Mouse (Mus musculus) cerebellum, adult 2 months (tissue): Measurements from ENCODE around the gene Ptger3. TPM values are rescaled to one million over a fixed set of nuclear protein-coding genes. Genes with fewer than 3 reads are reported as not detected.

Experiments
- DNase-seq, 2 experiments: peaks; one replicate each; pipeline ENCODE4 v3.0.0; 2021
- H3K27ac ChIP-seq: fragments of 200-500 bp; 2 replicates; pipeline ENCODE4 v1.5.1; 2012; ENCODE audit warnings: low read length, control low read depth, inconsistent platforms; ENCODE audit not compliant: insufficient read depth
- H3K27me3 ChIP-seq: fragments of 200-500 bp; 2 replicates; pipeline ENCODE4 v1.6.1; 2012; ENCODE audit warnings: inconsistent platforms, mild to moderate bottlenecking, low read length, moderate library complexity; ENCODE audit not compliant: control insufficient read depth, insufficient read depth
- H3K4me1 ChIP-seq: fragments of 200-500 bp; 2 replicates; pipeline ENCODE4 v1.6.1; 2011; ENCODE audit warnings: low read length; ENCODE audit not compliant: control insufficient read depth, insufficient read depth
- H3K4me3 ChIP-seq: fragments of 200-500 bp; replicated peaks from 2 replicates; pipeline ENCODE3; 2011; ENCODE audit warnings: mild to moderate bottlenecking, low read depth, low read length, control low read depth; ENCODE audit not compliant: insufficient read depth
- CTCF ChIP-seq: fragments of 200-500 bp; IDR thresholded peaks from 2 replicates; pipeline ENCODE4 v1.5.1; 2011; ENCODE audit warnings: low read depth, mild to moderate bottlenecking, control low read depth, low read length, moderate library complexity, borderline replicate concordance; ENCODE audit not compliant: insufficient read depth
- POLR2A ChIP-seq: fragments of 200-500 bp; IDR thresholded peaks from 2 replicates; pipeline ENCODE4 v1.6.1; 2011; ENCODE audit warnings: low read length, control low read depth, borderline replicate concordance; ENCODE audit not compliant: insufficient read depth
- WGBS: fragments of 180-500 bp; shearing (Covaris S2); methylation state at CpG from one replicate; pipeline ENCODE4 v1.1.7; 2018; 5-methylcytosine and 5-hydroxymethylcytosine counted together
- polyA plus RNA-seq: library from polyadenylated mRNA; depleted of rRNA; stranded (reverse); fragments of >200 nt; gene quantifications from 2 replicates; pipeline ENCODE4 v1.2.3, GENCODE M21; 2012; rRNA removed

Gene Ptger3
- polyA plus RNA-seq = 0.34 and 0.43 TPM in 2 replicates

DNA sequence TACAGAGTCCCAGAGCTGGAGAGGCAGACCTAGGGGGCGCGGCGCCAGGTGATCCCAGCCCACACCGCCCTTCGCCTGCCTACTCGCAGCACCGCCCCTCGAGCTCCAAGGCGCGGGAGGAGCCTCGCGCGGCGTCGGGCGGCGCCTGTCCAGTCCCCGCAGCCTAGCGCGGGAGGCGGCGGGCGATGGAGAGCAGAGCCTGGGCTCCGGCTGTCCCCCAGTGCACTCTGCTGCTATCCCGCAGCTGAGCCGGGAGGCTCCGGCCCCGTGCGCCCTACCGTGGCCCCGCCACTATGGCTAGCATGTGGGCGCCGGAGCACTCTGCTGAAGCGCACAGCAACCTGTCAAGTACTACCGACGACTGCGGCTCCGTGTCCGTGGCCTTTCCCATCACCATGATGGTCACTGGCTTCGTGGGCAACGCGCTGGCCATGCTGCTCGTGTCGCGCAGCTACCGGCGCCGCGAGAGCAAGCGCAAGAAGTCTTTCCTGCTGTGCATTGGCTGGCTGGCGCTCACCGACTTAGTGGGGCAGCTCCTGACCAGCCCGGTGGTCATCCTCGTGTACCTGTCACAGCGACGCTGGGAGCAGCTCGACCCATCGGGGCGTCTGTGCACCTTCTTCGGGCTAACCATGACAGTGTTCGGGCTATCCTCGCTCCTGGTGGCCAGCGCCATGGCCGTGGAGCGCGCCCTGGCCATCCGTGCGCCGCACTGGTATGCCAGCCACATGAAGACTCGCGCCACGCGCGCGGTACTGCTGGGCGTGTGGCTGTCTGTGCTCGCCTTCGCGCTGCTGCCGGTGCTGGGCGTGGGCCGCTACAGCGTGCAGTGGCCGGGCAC, at the start of gene Ptger3:
Gene Ptger3, plus strand, starts transcription at position 168 of the 841 bp plus-strand sequence.
- Histone ChIP-seq H3K4me1 (no peaks in the 10 kb centered on the region; the same call in 1 of the 2 replicates), H3K27ac (no peak within 1 kb of the TSS), H3K4me3 (no peak within 1 kb of the TSS), H3K27me3 (no peaks in the 10 kb centered on the region)
- WGBS = under 1% methylated on average over 84 of the region's 84 CpGs
- TF ChIP-seq CTCF (no peak), POLR2A (no peak)
- DNase-seq = no peak

DNA sequence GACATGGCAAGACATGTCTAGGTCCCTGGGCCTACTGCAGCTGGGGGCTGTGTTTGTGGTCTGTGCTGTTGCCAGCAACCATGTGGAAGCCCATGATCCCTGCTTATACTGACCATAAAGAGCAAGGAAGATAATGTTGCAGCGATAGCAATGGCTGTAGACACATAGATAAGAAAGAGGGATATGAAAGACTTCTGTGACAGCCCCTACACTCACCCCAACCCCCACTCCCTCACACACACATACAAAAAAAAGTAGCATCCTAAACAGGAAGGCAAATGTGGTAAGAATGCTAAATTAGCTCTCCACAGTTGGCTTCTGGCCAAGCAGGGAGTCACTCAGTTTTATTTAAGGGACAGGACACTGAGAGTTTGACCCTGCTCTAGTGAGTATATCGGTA, 48.7 kb upstream of the Ptger3 start:
- no peak overlapping the region for H3K4me3 ChIP-seq
- H3K4me1 ChIP-seq = no peaks in the 10 kb centered on the region
- DNase-seq = no peak
- no peak overlapping the region for H3K27ac ChIP-seq
- WGBS = 75% methylated on average over 2 of the region's 2 CpGs
- H3K27me3 ChIP-seq = no peaks in the 10 kb centered on the region
- TF ChIP-seq CTCF (no peak), POLR2A (no peak)

DNA sequence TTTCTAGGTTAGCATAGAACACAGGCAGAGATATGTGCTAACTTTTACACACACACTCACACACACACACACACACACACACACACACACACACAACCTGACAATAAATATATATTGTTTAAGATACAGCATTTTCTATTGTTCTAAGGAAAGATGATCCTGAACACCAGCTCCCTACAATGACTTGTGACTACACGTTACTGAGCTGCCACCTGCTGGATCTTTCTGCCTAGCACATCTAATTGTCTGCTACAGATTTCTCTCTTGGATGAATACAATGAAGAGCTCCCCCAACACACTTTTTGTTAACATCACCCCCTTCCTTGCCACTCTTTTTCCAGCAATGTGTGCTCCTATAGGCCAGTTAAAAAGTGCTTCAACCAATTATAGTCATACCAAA, 46.3 kb upstream of the Ptger3 start:
- WGBS = 6% methylated on average over 1 of the region's 1 CpGs
- H3K4me1 ChIP-seq = no peaks in the 10 kb centered on the region
- no peak overlapping the region for H3K4me3 ChIP-seq
- TF ChIP-seq POLR2A (no peak), CTCF (peak; percentile 69)
- DNase-seq = peak; percentile 62
- no peak overlapping the region for H3K27ac ChIP-seq
- no peaks in the 10 kb centered on the region for H3K27me3 ChIP-seq

DNA sequence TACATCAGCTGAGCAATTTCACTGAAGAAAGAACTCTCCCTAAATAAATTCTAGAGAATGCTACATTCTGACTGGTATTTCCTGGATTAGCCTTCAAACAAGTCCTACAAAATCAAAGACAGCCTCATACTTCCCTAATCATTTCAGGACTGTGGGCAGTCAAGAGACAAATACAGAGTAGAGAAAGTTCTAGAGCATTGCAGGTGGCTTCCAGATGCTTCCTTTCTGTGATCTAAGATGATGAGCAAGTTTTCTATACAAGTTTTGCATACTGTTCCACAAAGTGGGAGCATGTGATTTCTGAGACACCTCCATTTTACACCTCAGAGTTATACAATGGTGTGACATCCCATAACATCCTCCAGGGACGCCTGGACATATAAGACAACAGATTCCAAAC, 42.9 kb upstream of the Ptger3 start:
- TF ChIP-seq CTCF = no peak
- no peak for TF ChIP-seq POLR2A
- DNase-seq = no peak
- Histone ChIP-seq H3K4me1 (no peaks in the 10 kb centered on the region), H3K4me3 (no peak overlapping the region), H3K27me3 (no peaks in the 10 kb centered on the region), H3K27ac (no peak overlapping the region)
- WGBS = 20% methylated on average over 1 of the region's 1 CpGs

DNA sequence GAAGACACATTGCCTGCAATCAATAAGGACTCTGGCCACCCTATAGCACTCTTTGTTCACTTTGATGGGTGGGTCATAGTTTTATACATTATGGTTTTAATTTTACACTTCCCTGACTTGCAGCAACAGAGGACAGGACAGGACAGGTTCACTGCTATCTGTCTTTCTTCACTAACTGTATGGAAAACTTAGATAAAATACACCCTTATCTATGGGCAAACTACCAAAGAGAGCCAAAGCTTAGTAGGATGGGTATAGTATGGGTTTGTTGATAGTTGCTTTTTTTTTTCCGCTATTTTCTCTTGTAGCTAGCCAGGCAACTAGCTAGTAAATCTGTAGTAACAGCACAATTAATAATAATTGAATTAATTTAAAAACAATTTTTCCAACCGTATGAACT, 35.1 kb upstream of the Ptger3 start:
- DNase-seq = no peak
- Histone ChIP-seq H3K27ac (no peak overlapping the region), H3K27me3 (no peaks in the 10 kb centered on the region), H3K4me3 (no peak overlapping the region), H3K4me1 (peaks cover 3% of the 10 kb centered on the region; the same call in 1 of the 2 replicates)
- TF ChIP-seq CTCF = no peak
- TF ChIP-seq POLR2A = no peak
- 81% methylated on average over 2 of the region's 2 CpGs for WGBS

DNA sequence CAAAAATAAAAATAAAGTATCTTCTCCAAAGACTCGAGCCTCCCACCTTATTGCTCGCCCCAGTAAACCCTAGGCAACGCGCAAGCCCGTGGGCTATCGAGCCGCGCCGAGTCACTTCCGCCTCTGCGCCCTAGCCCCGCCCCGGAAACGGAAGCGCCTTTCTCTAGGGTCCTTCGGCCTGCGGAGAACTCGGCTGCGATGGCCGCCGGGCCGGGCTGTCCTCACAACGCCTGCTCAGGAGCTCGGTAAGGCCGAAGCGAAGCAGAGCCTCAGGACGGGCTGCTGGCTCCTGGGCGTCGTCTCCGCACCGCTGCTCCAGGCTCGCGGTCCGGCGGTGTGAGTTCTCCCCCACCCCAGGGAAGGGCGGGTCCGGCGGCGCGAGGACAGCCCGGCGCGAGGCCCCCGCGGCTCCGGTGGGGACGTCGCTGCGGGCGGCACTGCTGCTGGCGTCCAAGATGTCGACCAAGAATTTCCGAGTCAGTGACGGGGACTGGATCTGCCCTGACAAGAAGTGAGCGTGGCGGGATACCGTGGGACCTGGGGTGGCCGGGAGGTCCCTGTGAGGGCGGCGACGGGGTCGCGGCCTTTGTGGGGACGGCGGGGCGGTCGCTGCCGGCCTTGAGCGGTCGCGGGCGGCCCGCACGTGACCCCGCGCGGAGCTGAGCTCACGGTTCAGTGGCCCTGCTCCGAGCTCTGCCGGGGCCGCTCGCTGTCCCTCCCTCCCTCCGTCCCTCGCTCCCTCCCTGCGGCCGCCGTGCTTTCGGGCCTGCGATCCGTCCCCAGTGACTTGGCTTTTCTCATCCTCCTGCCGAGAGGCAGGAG, 32.5 kb upstream of the Ptger3 start, which contains the start of gene Zranb2:
Gene Zranb2, plus strand, starts transcription at position 197 of the 822 bp plus-strand sequence.
- TF ChIP-seq POLR2A = peak; percentile 56; the same call in 1 of the 2 replicates
- no peak for TF ChIP-seq CTCF
- DNase-seq = peak; percentile 94 to 97
- H3K4me1 ChIP-seq = peaks cover 3% of the 10 kb centered on the region; the same call in 1 of the 2 replicates
- peak within 1 kb of the TSS; percentile 71 for H3K4me3 ChIP-seq
- WGBS = under 1% methylated on average over 82 of the region's 91 CpGs
- no peaks in the 10 kb centered on the region for H3K27me3 ChIP-seq
- peak within 1 kb of the TSS; percentile 93 for H3K27ac ChIP-seq

DNA sequence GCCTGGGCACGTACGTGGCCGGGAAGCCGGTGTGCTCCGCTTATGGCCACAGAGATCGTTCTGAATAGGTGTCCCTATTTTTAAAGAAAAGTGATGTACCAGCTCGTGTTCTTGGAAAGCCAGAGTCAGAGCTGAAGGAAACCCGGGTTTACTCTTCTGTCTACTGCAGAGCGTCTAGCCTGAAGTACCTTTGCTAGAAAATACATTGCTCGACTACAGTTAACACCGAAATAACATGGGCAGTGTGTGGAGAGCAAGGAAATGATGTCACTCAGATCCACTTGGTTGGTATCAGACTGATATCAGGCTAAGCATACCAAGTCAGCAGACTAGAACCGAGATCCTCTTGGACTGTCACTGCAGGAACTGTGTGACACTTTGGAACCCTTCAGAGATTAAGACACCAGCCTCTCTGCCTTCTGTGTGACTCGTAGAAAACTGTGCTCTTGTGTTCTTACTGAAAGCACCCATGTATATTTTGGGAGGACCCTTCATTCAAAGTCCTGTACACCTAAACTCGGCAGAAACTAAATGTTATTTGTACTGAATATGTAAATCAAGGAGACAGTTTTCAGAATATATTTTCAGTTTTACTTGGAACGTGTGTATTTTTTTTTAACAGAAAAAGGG, 31.8 kb upstream of the Ptger3 start:
- H3K27ac ChIP-seq = peak overlapping the region; percentile 93
- peaks cover 3% of the 10 kb centered on the region; the same call in 1 of the 2 replicates for H3K4me1 ChIP-seq
- DNase-seq = no peak
- H3K4me3 ChIP-seq = peak overlapping the region; percentile 71
- H3K27me3 ChIP-seq = no peaks in the 10 kb centered on the region
- no peak for TF ChIP-seq CTCF
- no peak for TF ChIP-seq POLR2A
- WGBS = 2% methylated on average over 15 of the region's 15 CpGs

DNA sequence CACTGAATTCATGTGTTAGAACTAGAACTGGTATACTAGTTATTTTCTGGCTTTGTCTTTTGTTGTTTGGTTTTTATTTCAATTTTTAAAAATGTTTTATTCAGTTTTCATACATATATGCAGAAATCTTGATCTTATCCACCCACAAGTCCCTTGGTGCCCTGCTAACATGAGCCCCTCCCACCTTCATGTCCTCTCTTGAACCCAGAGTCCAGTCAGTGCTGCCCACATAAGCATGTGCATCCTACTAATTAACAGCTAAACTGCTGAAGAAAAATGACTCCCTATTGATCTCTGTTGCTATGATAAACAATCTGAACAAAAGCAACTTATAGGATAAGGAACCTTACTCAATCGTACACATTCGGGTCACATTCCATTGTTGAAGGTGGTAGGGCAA, 17.4 kb upstream of the Ptger3 start:
- no peak for DNase-seq
- Histone ChIP-seq H3K4me3 (no peak overlapping the region), H3K27ac (no peak overlapping the region), H3K4me1 (no peaks in the 10 kb centered on the region), H3K27me3 (no peaks in the 10 kb centered on the region)
- 94% methylated on average over 2 of the region's 2 CpGs for WGBS
- TF ChIP-seq CTCF = no peak
- no peak for TF ChIP-seq POLR2A
